In the genomic region with DNA sequence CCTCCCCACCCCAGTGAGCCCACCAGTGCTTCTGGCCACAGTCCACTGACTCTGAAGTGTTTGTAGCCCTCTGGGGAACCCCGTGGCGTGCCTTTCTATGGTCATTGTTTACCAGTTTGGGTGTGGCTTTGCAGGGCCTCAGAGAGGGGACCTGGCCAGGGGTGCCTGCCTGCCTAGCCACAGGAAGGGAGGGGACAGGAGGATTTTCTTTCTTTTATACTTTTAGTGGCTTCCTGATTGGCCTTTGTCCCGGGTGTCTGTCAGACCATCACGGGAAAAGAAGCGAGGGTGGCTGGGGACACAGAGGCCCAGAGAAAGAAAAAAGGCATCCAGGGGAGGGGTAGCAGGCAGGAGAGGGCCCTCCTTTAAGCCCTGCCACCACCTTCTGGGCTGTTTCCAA, we compare ENCODE assay signal across 12 mouse cellular contexts. TPM values are rescaled to one million over a fixed set of nuclear protein-coding genes. Genes with fewer than 3 reads are reported as not detected.
A peak's percentile ranks its signal among the peaks of the same experiment; 100 is the strongest.
DNase-seq lines count a peak whose midpoint lies in the region; ATAC-seq and TF ChIP-seq lines count a peak whose summit lies in the region.
"Had no signal": no experiment of that assay in that cellular context is flagged by ENCODE, and none has a peak within 500 bp of the region (broad histone marks: within the 10 kb centered on the region; RNA-seq: fewer than 3 reads in every experiment).

No protein-coding gene starts in this region.

- no peak for ATAC-seq in forebrain, embryonic 16.5 days
- ATAC-seq in forebrain, postnatal 0 days, result no peak
- ATAC-seq: forebrain, embryonic 15.5 days; hindbrain, embryonic 16.5 days had no signal

- WGBS in forebrain, embryonic 16.5 days, result 19% methylated on average over 5 of the region's 5 CpGs
- 34% methylated on average over 5 of the region's 5 CpGs for WGBS in forebrain, postnatal 0 days

- H3K9me3 ChIP-seq in forebrain, embryonic 16.5 days (ENCODE audit: control insufficient read depth, low read length), result no peaks in the 10 kb centered on the region
- no peaks in the 10 kb centered on the region for H3K9me3 ChIP-seq in forebrain, postnatal 0 days (ENCODE audit: low read length)
- H3K9me3 ChIP-seq: forebrain, embryonic 15.5 days had no signal

- peaks cover 13% of the 10 kb centered on the region for H3K36me3 ChIP-seq in splenic B cell, adult 2 months (ENCODE audit: control insufficient read depth, insufficient read depth, low read length, poor library complexity, severe bottlenecking)
- H3K36me3 ChIP-seq in forebrain, embryonic 16.5 days (ENCODE audit: control insufficient read depth, insufficient read depth), result peaks cover 19% of the 10 kb centered on the region
- peaks cover 93% of the 10 kb centered on the region for H3K36me3 ChIP-seq in forebrain, postnatal 0 days (ENCODE audit: insufficient read depth)

- no peak overlapping the region for H3K4me2 ChIP-seq in forebrain, embryonic 16.5 days (ENCODE audit: low read length)
- no peak overlapping the region for H3K4me2 ChIP-seq in forebrain, postnatal 0 days (ENCODE audit: low read depth)
- H3K4me2 ChIP-seq: forebrain, embryonic 15.5 days had no signal

- no peak overlapping the region for H3K9ac ChIP-seq in forebrain, embryonic 16.5 days (replicated peaks; ENCODE audit: low read depth, low read length)
- no peak overlapping the region for H3K9ac ChIP-seq in forebrain, postnatal 0 days
- H3K9ac ChIP-seq: forebrain, embryonic 15.5 days had no signal

- H3K27ac ChIP-seq in layer of hippocampus, adult 2 months, result peak overlapping the region; percentile 74
- H3K27ac ChIP-seq in forebrain, embryonic 16.5 days (ENCODE audit: low read length), result no peak overlapping the region
- H3K27ac ChIP-seq in forebrain, postnatal 0 days (ENCODE audit: low read depth, low read length), result no peak overlapping the region
- H3K27ac ChIP-seq: forebrain, embryonic 15.5 days; macrophage had no signal

- H3K4me3 ChIP-seq in layer of hippocampus, adult 2 months, result no peak overlapping the region
- H3K4me3 ChIP-seq in forebrain, embryonic 16.5 days (replicated peaks; ENCODE audit: low read length), result no peak overlapping the region
- H3K4me3 ChIP-seq in forebrain, postnatal 0 days (ENCODE audit: low read depth, low read length), result no peak overlapping the region
- H3K4me3 ChIP-seq: forebrain, embryonic 15.5 days had no signal

- no peak for DNase-seq in layer of hippocampus, adult 2 months (ENCODE audit: low spot score in 2 of 2)
- DNase-seq in layer of hippocampus, adult 9-10 months (ENCODE audit: low spot score), result no peak
- DNase-seq in heart, adult 8-10 months (ENCODE audit: low spot score), result peak; percentile 71
- DNase-seq in kidney, postnatal 10 days, result peak; percentile 43
- DNase-seq in splenic B cell, adult 2 months (ENCODE audit: low read depth, low spot score), result peak; percentile 12
- no peak for DNase-seq in urinary bladder, postnatal 25 days (ENCODE audit: low spot score)
- no peak for DNase-seq in forebrain, postnatal 0 days
- DNase-seq: thymus, adult 18-20 months had no signal

- H3K27me3 ChIP-seq in splenic B cell, adult 2 months (ENCODE audit: control insufficient read depth, insufficient read depth, low read length, poor library complexity, severe bottlenecking), result no peaks in the 10 kb centered on the region
- H3K27me3 ChIP-seq in forebrain, embryonic 16.5 days (replicated peaks; ENCODE audit: control insufficient read depth, insufficient read depth, low read length), result no peaks in the 10 kb centered on the region
- no peaks in the 10 kb centered on the region for H3K27me3 ChIP-seq in forebrain, postnatal 0 days (ENCODE audit: insufficient read depth, low read length)
- H3K27me3 ChIP-seq: forebrain, embryonic 15.5 days had no signal

- TF ChIP-seq CTCF in layer of hippocampus, adult 2 months (conservative IDR thresholded peaks at IDR 0.05), result no peak
- TF ChIP-seq CTCF in forebrain, postnatal 0 days (IDR thresholded peaks at IDR 0.05; ENCODE audit: low read depth), result no peak

- no peaks in the 10 kb centered on the region for H3K4me1 ChIP-seq in forebrain, embryonic 16.5 days (replicated peaks; ENCODE audit: control insufficient read depth, insufficient read depth, low read length)
- no peaks in the 10 kb centered on the region for H3K4me1 ChIP-seq in forebrain, postnatal 0 days (ENCODE audit: insufficient read depth)
- H3K4me1 ChIP-seq: forebrain, embryonic 15.5 days had no signal

RNA-seq across cellular contexts. Expression of a gene that starts 54.2 kb away (rescaled TPM):
- total RNA-seq in layer of hippocampus, adult 2 months (2021), result 100 to 1,000 TPM; 136 to 138 TPM
- 100 to 1,000 TPM in 2 of 4 experiments, 10 to 100 TPM in 2; 91.8 to 114 (median 101) TPM for total RNA-seq in heart, adult 8-10 months (2022)
- 98.6 and 107 TPM in 2 replicates for polyA plus RNA-seq in forebrain, embryonic 16.5 days (2015; fragmentation: Nextera tagmentation; extraction: Ambion mirVana)
- total RNA-seq in forebrain, postnatal 0 days (2014; rRNA removed), result 72.2 and 101 TPM in 2 replicates
- 89.5 and 139 TPM in 2 replicates for polyA plus RNA-seq in forebrain, postnatal 0 days (2015; fragmentation: Nextera tagmentation; extraction: Ambion mirVana)

Comparison
In these comparisons a context has a peak if more than half of its experiments do, and no peak if none do; other contexts are left out.
1. DNase-seq: peak in heart, adult 8-10 months (single experiment), kidney, postnatal 10 days (single experiment) and splenic B cell, adult 2 months (single experiment); none in layer of hippocampus, adult 2 months (0 of 2), layer of hippocampus, adult 9-10 months (single experiment), urinary bladder, postnatal 25 days (single experiment) and forebrain, postnatal 0 days (single experiment).